ENCODE assay signal across 8 mouse cellular contexts in genomic region chr16:33751590-33751989, GRCm38 (mm10). TPM values are rescaled to one million over a fixed set of nuclear protein-coding genes. Genes with fewer than 3 reads are reported as not detected.
A peak's percentile ranks its signal among the peaks of the same experiment; 100 is the strongest.
DNase-seq lines count a peak whose midpoint lies in the region; ATAC-seq lines count a peak whose summit lies in the region.

No protein-coding gene starts in this region.

- no peaks in the 10 kb centered on the region for H3K9me3 ChIP-seq in kidney, embryonic 16.5 days (ENCODE audit: low read length)
- H3K9me3 ChIP-seq in intestine, embryonic 16.5 days (ENCODE audit: control insufficient read depth, low read length) = no peaks in the 10 kb centered on the region
- H3K9me3 ChIP-seq in midbrain, embryonic 13.5 days = no peaks in the 10 kb centered on the region
- no peaks in the 10 kb centered on the region for H3K9me3 ChIP-seq in hindbrain, embryonic 12.5 days (replicated peaks)

- H3K9ac ChIP-seq in kidney, embryonic 16.5 days (replicated peaks; ENCODE audit: low read length) = no peak overlapping the region
- peak overlapping the region; percentile 55 for H3K9ac ChIP-seq in intestine, embryonic 16.5 days (ENCODE audit: low read depth, low read length)
- no peak overlapping the region for H3K9ac ChIP-seq in midbrain, embryonic 13.5 days (replicated peaks)
- no peak overlapping the region for H3K9ac ChIP-seq in hindbrain, embryonic 12.5 days

- H3K27ac ChIP-seq in kidney, embryonic 16.5 days (ENCODE audit: low read length) = no peak overlapping the region
- H3K27ac ChIP-seq in intestine, embryonic 16.5 days (ENCODE audit: low read length) = peak overlapping the region; percentile 75
- no peak overlapping the region for H3K27ac ChIP-seq in midbrain, embryonic 13.5 days
- no peak overlapping the region for H3K27ac ChIP-seq in hindbrain, embryonic 12.5 days

- H3K4me3 ChIP-seq in kidney, embryonic 16.5 days (ENCODE audit: low read length) = peak overlapping the region; percentile 31
- H3K4me3 ChIP-seq in intestine, embryonic 16.5 days (ENCODE audit: low read length) = peak overlapping the region; percentile 32
- no peak overlapping the region for H3K4me3 ChIP-seq in midbrain, embryonic 13.5 days (replicated peaks)
- H3K4me3 ChIP-seq in hindbrain, embryonic 12.5 days = no peak overlapping the region

- peak overlapping the region; percentile 45 for H3K4me2 ChIP-seq in kidney, embryonic 16.5 days (replicated peaks; ENCODE audit: low read depth, low read length)
- peak overlapping the region; percentile 51 for H3K4me2 ChIP-seq in intestine, embryonic 16.5 days (ENCODE audit: low read depth, low read length)
- H3K4me2 ChIP-seq in midbrain, embryonic 13.5 days (replicated peaks) = no peak overlapping the region
- H3K4me2 ChIP-seq in hindbrain, embryonic 12.5 days (replicated peaks) = no peak overlapping the region

- peaks cover 6% of the 10 kb centered on the region; the same call in 1 of the 2 replicates for H3K36me3 ChIP-seq in kidney, embryonic 16.5 days (ENCODE audit: insufficient read depth, low read length)
- H3K36me3 ChIP-seq in intestine, embryonic 16.5 days (ENCODE audit: control insufficient read depth, insufficient read depth, low read length) = peaks cover 2% of the 10 kb centered on the region; the same call in 1 of the 2 replicates
- H3K36me3 ChIP-seq in midbrain, embryonic 13.5 days = peaks cover 39% of the 10 kb centered on the region
- H3K36me3 ChIP-seq in hindbrain, embryonic 12.5 days = peaks cover 19% of the 10 kb centered on the region

- H3K4me1 ChIP-seq in kidney, embryonic 16.5 days (ENCODE audit: insufficient read depth, low read length) = no peaks in the 10 kb centered on the region
- H3K4me1 ChIP-seq in intestine, embryonic 16.5 days (ENCODE audit: control insufficient read depth, insufficient read depth, low read length) = peaks cover 5% of the 10 kb centered on the region
- 0 out of 2 replicates have a peak, but pooled peaks cover 4% of the 10 kb centered on the region for H3K4me1 ChIP-seq in midbrain, embryonic 13.5 days (replicated peaks)
- no peaks in the 10 kb centered on the region for H3K4me1 ChIP-seq in hindbrain, embryonic 12.5 days

- WGBS in kidney, embryonic 16.5 days = 67% methylated on average over 12 of the region's 12 CpGs
- 53% methylated on average over 12 of the region's 12 CpGs for WGBS in intestine, embryonic 16.5 days
- 79% methylated on average over 12 of the region's 12 CpGs for WGBS in midbrain, embryonic 13.5 days
- 61% methylated on average over 12 of the region's 12 CpGs for WGBS in hindbrain, embryonic 12.5 days

- ATAC-seq in kidney, embryonic 16.5 days (ENCODE audit: low FRiP score, low TSS enrichment) = no peak
- peak; percentile 39 for ATAC-seq in intestine, embryonic 16.5 days
- ATAC-seq in megakaryocyte-erythroid progenitor cell, adult 5-6 weeks (replicated peaks; ENCODE audit: low FRiP score, low TSS enrichment, poor library complexity, severe bottlenecking) = peak; percentile 74
- no peak for ATAC-seq in midbrain, embryonic 13.5 days
- ATAC-seq in hindbrain, embryonic 12.5 days (ENCODE audit: low FRiP score) = no peak

- DNase-seq in kidney, adult 11 months = no peak
- peak; percentile 72 for DNase-seq in thymus, postnatal 25 days
- no peak for DNase-seq in layer of hippocampus, adult 9-10 months (ENCODE audit: low spot score)

- no peaks in the 10 kb centered on the region for H3K27me3 ChIP-seq in kidney, embryonic 16.5 days (ENCODE audit: insufficient read depth, low read length)
- H3K27me3 ChIP-seq in intestine, embryonic 16.5 days (replicated peaks; ENCODE audit: control insufficient read depth, insufficient read depth, low read length) = no peaks in the 10 kb centered on the region
- H3K27me3 ChIP-seq in midbrain, embryonic 13.5 days = no peaks in the 10 kb centered on the region
- no peaks in the 10 kb centered on the region for H3K27me3 ChIP-seq in hindbrain, embryonic 12.5 days

RNA-seq across cellular contexts. Expression of gene Muc13, which starts 42.2 kb away (rescaled TPM):
- 0.06 TPM in 1 of 2 replicates, not detected in the other for polyA plus RNA-seq in kidney, embryonic 16.5 days (2015; fragmentation: Nextera tagmentation; extraction: Ambion mirVana)
- polyA plus RNA-seq in intestine, embryonic 16.5 days (2015; fragmentation: Nextera tagmentation; extraction: Ambion mirVana) = 358 and 407 TPM in 2 replicates
- total RNA-seq in megakaryocyte-erythroid progenitor cell, adult 5-6 weeks (2014; fragmentation: Nextera tagmentation) = 55.5 and 80.6 TPM in 2 replicates
- total RNA-seq in megakaryocyte-erythroid progenitor cell, adult 5-6 weeks (2017) = 66.2 and 172 TPM in 2 replicates
- 0.07 and 0.23 TPM in 2 replicates for polyA plus RNA-seq in midbrain, embryonic 13.5 days (2015; fragmentation: Nextera tagmentation; extraction: Ambion mirVana)
- polyA plus RNA-seq in hindbrain, embryonic 12.5 days (2016; fragmentation: Nextera tagmentation; extraction: Ambion mirVana) = 0.12 TPM in 1 of 2 replicates, not detected in the other

Comparison
In these comparisons a context has a peak if more than half of its experiments do, and no peak if none do; other contexts are left out.
1. ATAC-seq: peak in intestine, embryonic 16.5 days (single experiment) and megakaryocyte-erythroid progenitor cell, adult 5-6 weeks (single experiment); none in kidney, embryonic 16.5 days (single experiment), midbrain, embryonic 13.5 days (single experiment) and hindbrain, embryonic 12.5 days (single experiment).
2. H3K4me2 ChIP-seq: peak in kidney, embryonic 16.5 days (single experiment) and intestine, embryonic 16.5 days (single experiment); none in midbrain, embryonic 13.5 days (single experiment) and hindbrain, embryonic 12.5 days (single experiment).
3. H3K4me3 ChIP-seq: peak in kidney, embryonic 16.5 days (single experiment) and intestine, embryonic 16.5 days (single experiment); none in midbrain, embryonic 13.5 days (single experiment) and hindbrain, embryonic 12.5 days (single experiment).
4. RNA of gene Muc13, which starts 42.2 kb away (polyA plus RNA-seq): 358 to 407 TPM in intestine, embryonic 16.5 days; 0.12 TPM in hindbrain, embryonic 12.5 days, 0.07 to 0.23 TPM in midbrain, embryonic 13.5 days and 0.06 TPM in kidney, embryonic 16.5 days; every median in the first group is over 100 times any median in the second.